Mouse (Mus musculus) cortical plate, adult 2 months (tissue): Measurements from ENCODE around the gene Golim4.

ENCODE experiments used
- CTCF ChIP-seq: fragments of 200-500 bp; IDR thresholded peaks from 2 replicates; pipeline ENCODE4 v1.5.1; 2011; ENCODE audit warnings: mild to moderate bottlenecking, control low read depth, low read length; ENCODE audit not compliant: insufficient read depth; ENCODE audit errors: extremely low read depth
- POLR2A ChIP-seq: fragments of 200-500 bp; IDR thresholded peaks from 2 replicates; pipeline ENCODE4 v1.6.1; 2011; ENCODE audit warnings: mild to moderate bottlenecking, low read length, control low read depth; ENCODE audit not compliant: insufficient read depth; ENCODE audit errors: extremely low read depth

- TF ChIP-seq CTCF = no peak
- no peak for TF ChIP-seq POLR2A
Observed at GRCm38 (mm10) chr3:75835286-75835967, 121.3 kb downstream of the Golim4 start.
